Mouse (Mus musculus): ENCODE data around the gene Olfr705.
"Not testable (repeated sequence)": the region's sequence is repeated elsewhere in the genome, so short reads cannot be mapped to it uniquely, and the experiment has no call there.

Olfr705 gene

DNA sequence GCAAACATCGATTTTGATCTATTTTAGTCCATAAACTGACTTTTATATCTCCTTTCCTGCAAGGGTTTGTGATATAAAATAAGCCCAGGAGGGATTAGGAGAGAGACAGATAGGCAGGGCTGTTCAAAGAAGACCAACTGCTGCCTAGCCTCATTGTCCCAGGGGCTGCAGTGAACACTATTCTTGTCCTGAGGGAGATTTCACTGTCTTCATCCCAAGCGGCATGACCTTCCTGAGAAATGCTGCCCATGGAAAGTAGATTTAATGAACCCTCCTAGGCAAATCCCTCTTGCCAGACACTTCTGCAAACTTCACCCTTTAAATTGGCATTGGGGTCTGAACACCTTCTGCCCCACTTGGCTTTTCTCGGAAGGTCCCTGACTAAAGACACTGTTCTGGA, at the start of gene Olfr705:
Gene Olfr705 (minus strand): TSS at position 101 of the 400 bp plus-strand sequence.
- no peak for DNase-seq (ENCODE audit: low read depth, low spot score)

DNA sequence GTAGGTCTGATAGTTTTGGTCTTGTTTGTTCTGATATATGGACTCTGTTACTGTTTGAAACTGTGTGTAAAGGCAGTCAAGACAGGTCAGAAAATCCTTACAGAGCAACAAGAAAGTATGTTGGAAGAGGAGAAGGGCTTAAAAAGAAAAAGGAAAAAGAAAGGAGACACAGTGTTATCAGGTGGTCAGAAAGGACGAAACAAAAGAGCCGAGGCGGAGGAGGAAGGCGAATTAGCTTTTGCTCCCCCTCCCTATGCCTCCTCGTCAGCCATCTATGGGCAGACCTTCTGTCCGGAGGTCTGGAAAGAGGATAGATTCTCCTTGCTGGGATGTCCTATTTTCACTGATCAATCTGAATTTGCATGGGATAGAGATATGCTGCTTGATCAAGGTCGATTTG, 44.3 kb upstream of the Olfr705 start:
- DNase-seq (ENCODE audit: low read depth, low spot score), result not testable (repeated sequence)

- DNase-seq (ENCODE audit: low read depth, low spot score), result no peak
Measured at GRCm38 (mm10) chr7:106907676-106908075, 31.0 kb upstream of the Olfr705 start, which contains the start of gene Olfr1532-ps1. TSS of gene Olfr1532-ps1 (plus strand) at chr7:106908001.

DNA sequence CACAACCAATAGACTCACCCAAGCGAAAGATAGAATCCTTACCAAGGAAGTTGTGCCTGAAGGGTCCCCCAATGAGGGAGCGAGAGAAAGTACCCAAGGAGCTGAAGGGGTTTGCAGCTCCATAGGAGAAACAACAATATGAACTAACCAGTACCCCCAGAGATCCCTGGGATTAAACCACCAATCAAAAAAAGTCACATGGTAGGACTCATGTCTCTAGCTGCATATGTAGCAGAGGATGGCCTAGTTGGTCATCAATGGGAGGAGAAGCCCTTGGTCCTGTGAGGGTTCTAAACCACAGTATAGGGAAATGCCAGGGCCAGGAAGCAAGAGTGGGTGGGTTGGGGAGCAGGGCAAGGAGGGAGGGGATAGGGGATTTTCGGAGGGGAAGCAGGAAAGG, 24.4 kb upstream of the Olfr705 start, which contains the start of gene Olfr707:
Gene Olfr707 (minus strand): TSS at position 101 of the 400 bp plus-strand sequence.
- not testable (repeated sequence) for DNase-seq (ENCODE audit: low read depth, low spot score)

- DNase-seq (ENCODE audit: low read depth, low spot score), result no peak
Measured at GRCm38 (mm10) chr7:106888062-106888461, 11.4 kb upstream of the Olfr705 start, which contains the start of gene Olfr706. TSS of gene Olfr706 (minus strand) at chr7:106888162.

DNA sequence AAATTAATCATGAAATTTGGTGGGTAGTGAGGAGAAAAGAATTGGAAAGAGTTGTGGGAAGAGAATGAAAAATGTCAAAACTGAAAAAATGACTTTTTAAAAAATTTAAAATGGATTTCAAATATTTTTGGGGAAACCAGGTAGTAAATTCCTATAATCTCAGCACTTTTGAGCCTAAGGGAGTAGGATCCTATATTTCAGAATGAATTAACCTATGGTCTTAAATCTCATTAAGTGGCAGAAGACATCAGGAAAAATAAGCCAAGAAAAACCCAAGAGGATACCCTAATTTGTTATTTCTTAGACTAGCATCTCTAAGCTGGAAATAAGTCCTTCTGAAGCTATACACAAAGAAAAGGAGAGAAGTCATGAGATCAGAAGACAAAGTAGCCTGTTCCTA, 13.8 kb downstream of the Olfr705 start, which contains the start of gene Olfr704:
Gene Olfr704 (plus strand): TSS at position 301 of the 400 bp plus-strand sequence.
- no peak for DNase-seq (ENCODE audit: low read depth, low spot score)

DNA sequence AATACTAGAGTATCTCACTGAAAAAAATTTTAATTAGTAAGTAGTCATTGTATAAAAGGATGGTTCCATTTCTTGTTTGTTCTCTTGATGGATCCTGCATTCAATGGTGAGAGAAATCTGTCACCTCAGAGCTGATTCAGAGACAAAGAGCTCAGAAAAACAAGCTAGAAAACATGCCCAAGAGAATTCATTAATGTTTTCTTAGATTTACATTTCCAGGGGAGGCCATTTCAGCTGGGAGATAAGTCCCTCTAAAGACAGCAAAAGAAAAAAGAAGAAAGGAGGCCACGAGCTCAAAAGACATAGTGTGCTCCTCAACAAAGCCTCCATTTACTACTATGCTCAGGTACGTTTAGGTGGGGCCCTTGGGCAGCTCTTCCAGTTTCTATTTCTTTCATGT, 33.6 kb downstream of the Olfr705 start, which contains the start of gene Olfr703:
Gene Olfr703 (plus strand): TSS at position 301 of the 400 bp plus-strand sequence.
- DNase-seq (ENCODE audit: low read depth, low spot score), result no peak

DNA sequence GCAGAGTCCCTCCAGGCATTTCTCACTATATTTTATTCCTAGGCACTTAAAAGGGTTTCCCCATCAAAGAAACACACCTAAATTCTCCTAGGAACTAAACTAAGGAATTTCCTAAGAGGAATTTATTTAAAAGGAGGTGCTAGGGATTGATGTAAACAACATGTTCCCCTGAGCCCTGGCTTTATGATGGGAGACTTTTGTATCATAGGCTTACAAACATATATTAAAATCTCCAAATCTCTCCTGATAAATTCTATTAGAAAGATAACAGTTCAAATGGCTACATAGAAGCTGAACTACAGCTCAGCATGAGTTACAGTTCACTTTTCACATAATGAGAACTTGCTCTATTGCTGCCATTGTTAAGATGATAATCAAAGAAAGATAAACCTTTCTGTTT, 42.9 kb downstream of the Olfr705 start, which contains the start of gene Olfr702:
Gene Olfr702 (minus strand): TSS at position 101 of the 400 bp plus-strand sequence.
- no peak for DNase-seq (ENCODE audit: low read depth, low spot score)
